Mouse (Mus musculus) neural tube, embryonic 14.5 days (tissue): ENCODE results near the gene Manbal. TPM values are rescaled to one million over a fixed set of nuclear protein-coding genes. Genes with fewer than 3 reads are reported as not detected.

Experiments used
- ATAC-seq: fragments of 200-750 bp; cut with Nextera tagmentation; 2 replicates; pipeline ENCODE4 v1.8.0; 2017; ENCODE audit warnings: low read depth, mild to moderate bottlenecking, moderate TSS enrichment, moderate library complexity
- H3K27ac ChIP-seq: fragments of 300-500 bp; sonication (generic); 2 replicates; pipeline ENCODE4 v1.5.1; 2014; ENCODE audit warnings: low read depth, mild to moderate bottlenecking, control low read depth, low read length, moderate library complexity, mixed read lengths
- H3K27me3 ChIP-seq: fragments of 300-500 bp; sonication (generic); 2 replicates; pipeline ENCODE4 v1.6.1; 2014; ENCODE audit warnings: low read length; ENCODE audit not compliant: control insufficient read depth, insufficient read depth
- H3K36me3 ChIP-seq: fragments of 300-500 bp; sonication (generic); 2 replicates; pipeline ENCODE4 v1.6.1; 2014; ENCODE audit warnings: low read length, mixed read lengths; ENCODE audit not compliant: control insufficient read depth, insufficient read depth
- H3K4me1 ChIP-seq: fragments of 300-500 bp; sonication (generic); 2 replicates; pipeline ENCODE4 v1.6.1; 2014; ENCODE audit warnings: low read length; ENCODE audit not compliant: control insufficient read depth, insufficient read depth
- H3K4me2 ChIP-seq: fragments of 300-500 bp; sonication (generic); 2 replicates; pipeline ENCODE4 v1.6.1; 2014; ENCODE audit warnings: mild to moderate bottlenecking, low read depth, low read length, control low read depth
- H3K4me3 ChIP-seq: fragments of 300-500 bp; sonication (generic); 2 replicates; pipeline ENCODE4 v1.5.1; 2014; ENCODE audit warnings: low read depth, low read length, control low read depth, mixed read lengths
- H3K9ac ChIP-seq: fragments of 300-500 bp; sonication (generic); replicated peaks from 2 replicates; pipeline ENCODE4 v1.6.1; 2014; ENCODE audit warnings: low read depth, mild to moderate bottlenecking, control low read depth, low read length, mixed read lengths
- H3K9me3 ChIP-seq: fragments of 300-500 bp; sonication (generic); 2 replicates; pipeline ENCODE4 v1.6.1; 2016; ENCODE audit warnings: low read length; ENCODE audit not compliant: control insufficient read depth
- WGBS: fragments of 180-500 bp; shearing (Covaris S2); extraction: QIAGEN DNeasy Blood & Tissue Kit; methylation state at CpG from one replicate; pipeline ENCODE4 v1.1.7; 2014; 5-methylcytosine and 5-hydroxymethylcytosine counted together
- polyA plus RNA-seq: library from polyadenylated mRNA; unstranded; fragments of >200 nt; fragmentation: Nextera tagmentation; extraction: Ambion mirVana; gene quantifications from 2 replicates; pipeline ENCODE4 v1.2.1, GENCODE M21; 2014

Manbal gene
- 51.5 and 58.5 TPM in 2 replicates for polyA plus RNA-seq

GRCm38 (mm10) chr2:157367184-157367893 is at the start of gene Manbal:
Gene Manbal (plus strand): TSS chr2:157367594.
- peak; percentile 91 for ATAC-seq
- Histone ChIP-seq H3K36me3 (no peaks in the 10 kb centered on the region), H3K4me3 (peak within 1 kb of the TSS; percentile 92), H3K27me3 (no peaks in the 10 kb centered on the region), H3K9ac (peak within 1 kb of the TSS; percentile 93), H3K4me2 (peak within 1 kb of the TSS; percentile 92), H3K9me3 (no peaks in the 10 kb centered on the region), H3K4me1 (peaks cover 21% of the 10 kb centered on the region; the same call in 1 of the 2 replicates), H3K27ac (peak within 1 kb of the TSS; percentile 88)
- 4% methylated on average over 42 of the region's 42 CpGs for WGBS

GRCm38 (mm10) chr2:157320135-157320534 is 47.3 kb upstream of the Manbal start:
- Histone ChIP-seq H3K4me2 (no peak overlapping the region), H3K9me3 (no peaks in the 10 kb centered on the region), H3K9ac (no peak overlapping the region), H3K4me3 (no peak overlapping the region), H3K27me3 (no peaks in the 10 kb centered on the region), H3K36me3 (peaks cover 39% of the 10 kb centered on the region), H3K4me1 (0 out of 2 replicates have a peak, but pooled peaks cover 5% of the 10 kb centered on the region), H3K27ac (peak overlapping the region; percentile 49; the same call in 1 of the 2 replicates)
- ATAC-seq, result peak; percentile 50; the same call in 1 of the 2 replicates
- 44% methylated on average over 8 of the region's 8 CpGs for WGBS

GRCm38 (mm10) chr2:157320886-157321285 is 46.5 kb upstream of the Manbal start:
- Histone ChIP-seq H3K27me3 (no peaks in the 10 kb centered on the region), H3K36me3 (peaks cover 37% of the 10 kb centered on the region), H3K27ac (0 out of 2 replicates have a peak overlapping the region, but pooled peaks have one; percentile 12), H3K4me1 (0 out of 2 replicates have a peak, but pooled peaks cover 5% of the 10 kb centered on the region), H3K9me3 (no peaks in the 10 kb centered on the region), H3K4me3 (no peak overlapping the region), H3K9ac (no peak overlapping the region), H3K4me2 (no peak overlapping the region)
- 52% methylated on average over 5 of the region's 5 CpGs for WGBS
- no peak for ATAC-seq

GRCm38 (mm10) chr2:157322029-157322766 is 45.2 kb upstream of the Manbal start:
- Histone ChIP-seq H3K27me3 (no peaks in the 10 kb centered on the region), H3K36me3 (peaks cover 30% of the 10 kb centered on the region), H3K27ac (0 out of 2 replicates have a peak overlapping the region, but pooled peaks have one; percentile 39), H3K9me3 (no peaks in the 10 kb centered on the region), H3K4me3 (no peak overlapping the region), H3K4me1 (0 out of 2 replicates have a peak, but pooled peaks cover 5% of the 10 kb centered on the region), H3K4me2 (no peak overlapping the region), H3K9ac (no peak overlapping the region)
- WGBS, result 68% methylated on average over 5 of the region's 5 CpGs
- ATAC-seq, result no peak

GRCm38 (mm10) chr2:157325238-157325637 is 42.2 kb upstream of the Manbal start:
- Histone ChIP-seq H3K4me2 (no peak overlapping the region), H3K9me3 (no peaks in the 10 kb centered on the region), H3K9ac (no peak overlapping the region), H3K4me1 (peaks cover 18% of the 10 kb centered on the region; the same call in 1 of the 2 replicates), H3K27me3 (no peaks in the 10 kb centered on the region), H3K27ac (no peak overlapping the region), H3K4me3 (no peak overlapping the region), H3K36me3 (peaks cover 26% of the 10 kb centered on the region)
- 91% methylated on average over 2 of the region's 2 CpGs for WGBS
- ATAC-seq, result no peak

GRCm38 (mm10) chr2:157328106-157328505 is 39.3 kb upstream of the Manbal start:
- Histone ChIP-seq H3K9ac (no peak overlapping the region), H3K4me3 (no peak overlapping the region), H3K4me1 (peaks cover 14% of the 10 kb centered on the region; the same call in 1 of the 2 replicates), H3K9me3 (no peaks in the 10 kb centered on the region), H3K27me3 (no peaks in the 10 kb centered on the region), H3K27ac (no peak overlapping the region; the same call in 1 of the 2 replicates), H3K36me3 (peaks cover 14% of the 10 kb centered on the region), H3K4me2 (no peak overlapping the region)
- WGBS, result 18% methylated on average over 5 of the region's 5 CpGs
- no peak for ATAC-seq

- H3K27me3 ChIP-seq, result no peaks in the 10 kb centered on the region
- H3K4me1 ChIP-seq, result peaks cover 14% of the 10 kb centered on the region; the same call in 1 of the 2 replicates
- no peaks in the 10 kb centered on the region for H3K9me3 ChIP-seq
- WGBS, result 6% methylated on average over 11 of the region's 11 CpGs
- H3K4me2 ChIP-seq, result no peak overlapping the region
- no peak overlapping the region for H3K4me3 ChIP-seq
- H3K27ac ChIP-seq, result no peak overlapping the region
- no peak overlapping the region for H3K9ac ChIP-seq
- peaks cover 9% of the 10 kb centered on the region for H3K36me3 ChIP-seq
- peak; percentile 57; the same call in 1 of the 2 replicates for ATAC-seq
Observed at GRCm38 (mm10) chr2:157328570-157328969, 38.8 kb upstream of the Manbal start.

GRCm38 (mm10) chr2:157332059-157332458 is 35.3 kb upstream of the Manbal start:
- WGBS, result 56% methylated on average over 5 of the region's 5 CpGs
- no peak overlapping the region for H3K9ac ChIP-seq
- no peak overlapping the region for H3K4me3 ChIP-seq
- no peaks in the 10 kb centered on the region for H3K9me3 ChIP-seq
- no peak overlapping the region for H3K4me2 ChIP-seq
- H3K27ac ChIP-seq, result no peak overlapping the region; the same call in 1 of the 2 replicates
- no peaks in the 10 kb centered on the region for H3K36me3 ChIP-seq
- no peaks in the 10 kb centered on the region for H3K27me3 ChIP-seq
- H3K4me1 ChIP-seq, result peaks cover 14% of the 10 kb centered on the region; the same call in 1 of the 2 replicates
- no peak for ATAC-seq
